In the genomic region with DNA sequence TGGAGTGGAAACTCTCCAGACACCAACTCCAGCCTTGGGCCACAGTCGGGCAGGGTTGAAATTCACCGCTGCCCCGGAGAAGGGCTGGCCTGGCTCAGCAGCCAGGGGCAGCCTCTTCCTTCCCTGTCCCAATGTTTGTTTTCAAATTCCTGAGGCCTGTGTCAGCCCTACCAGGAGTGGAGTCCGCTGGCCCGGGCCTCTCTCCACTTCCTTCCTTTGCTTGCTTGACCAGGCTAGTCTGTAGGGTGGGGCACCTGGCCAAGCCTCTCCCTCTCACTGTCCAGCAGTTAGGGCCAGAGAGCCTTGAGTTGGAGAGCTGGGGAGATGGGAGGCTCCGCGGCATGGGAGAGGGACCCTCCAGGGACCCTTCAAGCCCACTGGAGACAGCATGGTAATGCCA, we compare ENCODE assay signal across 8 mouse cellular contexts. TPM values are rescaled to one million over a fixed set of nuclear protein-coding genes. Genes with fewer than 3 reads are reported as not detected.
DNase-seq lines count a peak whose midpoint lies in the region; ATAC-seq and TF ChIP-seq lines count a peak whose summit lies in the region.

No protein-coding gene starts in this region.

- H3K36me3 ChIP-seq in forebrain, embryonic 12.5 days (replicated peaks), result no peaks in the 10 kb centered on the region
- no peaks in the 10 kb centered on the region for H3K36me3 ChIP-seq in forebrain, embryonic 16.5 days (ENCODE audit: control insufficient read depth, insufficient read depth)
- no peaks in the 10 kb centered on the region for H3K36me3 ChIP-seq in intestine, embryonic 14.5 days (ENCODE audit: control insufficient read depth, insufficient read depth, low read length)
- no peaks in the 10 kb centered on the region for H3K36me3 ChIP-seq in liver, embryonic 14.5 days (replicated peaks; ENCODE audit: control insufficient read depth, insufficient read depth, low read depth)

- H3K27ac ChIP-seq in forebrain, embryonic 12.5 days, result peak overlapping the region; percentile 42; the same call in 1 of the 2 replicates
- no peak overlapping the region for H3K27ac ChIP-seq in forebrain, embryonic 16.5 days (ENCODE audit: low read length)
- H3K27ac ChIP-seq in intestine, embryonic 14.5 days (ENCODE audit: low read depth), result peak overlapping the region; percentile 74
- H3K27ac ChIP-seq in liver, embryonic 14.5 days, result no peak overlapping the region

- H3K4me3 ChIP-seq in forebrain, embryonic 12.5 days (replicated peaks), result no peak overlapping the region
- no peak overlapping the region for H3K4me3 ChIP-seq in forebrain, embryonic 16.5 days (replicated peaks; ENCODE audit: low read length)
- no peak overlapping the region for H3K4me3 ChIP-seq in intestine, embryonic 14.5 days (ENCODE audit: low read depth, low read length)
- H3K4me3 ChIP-seq in liver, embryonic 14.5 days (ENCODE audit: insufficient read depth in 1 of 2, low read depth in 2 of 2, low read length in 2 of 2), result no peak overlapping the region

- 76% methylated on average over 7 of the region's 7 CpGs for WGBS in forebrain, embryonic 12.5 days
- WGBS in forebrain, embryonic 16.5 days, result 78% methylated on average over 7 of the region's 7 CpGs
- 18% methylated on average over 7 of the region's 7 CpGs for WGBS in intestine, embryonic 14.5 days
- 35% methylated on average over 7 of the region's 7 CpGs for WGBS in liver, embryonic 14.5 days (ENCODE audit: insufficient replicate concordance)

- intact Hi-C loops in gastrocnemius, postnatal 36 days (cut with DNase I), result no loop called here

- no peaks in the 10 kb centered on the region for H3K9me3 ChIP-seq in forebrain, embryonic 12.5 days
- no peaks in the 10 kb centered on the region for H3K9me3 ChIP-seq in forebrain, embryonic 16.5 days (ENCODE audit: control insufficient read depth, low read length)
- H3K9me3 ChIP-seq in intestine, embryonic 14.5 days (ENCODE audit: control insufficient read depth, low read length), result no peaks in the 10 kb centered on the region
- H3K9me3 ChIP-seq in liver, embryonic 14.5 days (ENCODE audit: control insufficient read depth, low read length), result no peaks in the 10 kb centered on the region

- no peak overlapping the region for H3K9ac ChIP-seq in forebrain, embryonic 12.5 days
- H3K9ac ChIP-seq in forebrain, embryonic 16.5 days (replicated peaks; ENCODE audit: low read depth, low read length), result no peak overlapping the region
- no peak overlapping the region for H3K9ac ChIP-seq in intestine, embryonic 14.5 days (ENCODE audit: low read length)
- H3K9ac ChIP-seq in liver, embryonic 14.5 days (replicated peaks), result no peak overlapping the region

- DNase-seq in gastrocnemius, postnatal 36 days, result peak; percentile 73 to 87
- no peak for DNase-seq in intestine, embryonic 14.5 days (ENCODE audit: low spot score)
- no peak for DNase-seq in liver, embryonic 14.5 days (ENCODE audit: low read depth in 3 of 3, low spot score in 3 of 3)
- peak; percentile 74 for DNase-seq in ovary, postnatal 36 days (ENCODE audit: low spot score)
- DNase-seq in right cerebral cortex, adult 2 months (ENCODE audit: low spot score in 2 of 2), result no peak
- no peak for DNase-seq in layer of hippocampus, postnatal 36 days

- H3K27me3 ChIP-seq in forebrain, embryonic 12.5 days, result peaks cover 21% of the 10 kb centered on the region; the same call in 1 of the 2 replicates
- H3K27me3 ChIP-seq in forebrain, embryonic 16.5 days (replicated peaks; ENCODE audit: control insufficient read depth, insufficient read depth, low read length), result no peaks in the 10 kb centered on the region
- no peaks in the 10 kb centered on the region for H3K27me3 ChIP-seq in intestine, embryonic 14.5 days (replicated peaks; ENCODE audit: control insufficient read depth, insufficient read depth, low read length)
- H3K27me3 ChIP-seq in liver, embryonic 14.5 days (ENCODE audit: control insufficient read depth, insufficient read depth, low read length), result no peaks in the 10 kb centered on the region

- H3K4me2 ChIP-seq in forebrain, embryonic 12.5 days, result no peak overlapping the region
- no peak overlapping the region for H3K4me2 ChIP-seq in forebrain, embryonic 16.5 days (ENCODE audit: low read length)
- H3K4me2 ChIP-seq in intestine, embryonic 14.5 days (ENCODE audit: low read length), result peak overlapping the region; percentile 7; the same call in 1 of the 2 replicates
- H3K4me2 ChIP-seq in liver, embryonic 14.5 days (ENCODE audit: low read depth), result no peak overlapping the region

- no peak for TF ChIP-seq EP300 in liver, embryonic 14.5 days (IDR thresholded peaks at IDR 0.05; ENCODE audit: low read depth)

- peaks cover 33% of the 10 kb centered on the region; the same call in 1 of the 2 replicates for H3K4me1 ChIP-seq in forebrain, embryonic 12.5 days
- H3K4me1 ChIP-seq in forebrain, embryonic 16.5 days (replicated peaks; ENCODE audit: control insufficient read depth, insufficient read depth, low read length), result peaks cover 5% of the 10 kb centered on the region
- peaks cover 43% of the 10 kb centered on the region for H3K4me1 ChIP-seq in intestine, embryonic 14.5 days (replicated peaks; ENCODE audit: control insufficient read depth, insufficient read depth, low read length)
- peaks cover 0 to 31% of the 10 kb centered on the region in 2 experiments; a peak in 2 of 4 replicates for H3K4me1 ChIP-seq in liver, embryonic 14.5 days (replicated peaks; ENCODE audit: control insufficient read depth in 2 of 2, insufficient read depth in 2 of 2, low read length in 1 of 2)

- no peak for ATAC-seq in forebrain, embryonic 12.5 days (ENCODE audit: low FRiP score)
- no peak for ATAC-seq in forebrain, embryonic 16.5 days
- ATAC-seq in intestine, embryonic 14.5 days (replicated peaks; ENCODE audit: low FRiP score, low TSS enrichment, low read depth), result no peak; the same call in 1 of the 2 replicates
- ATAC-seq in liver, embryonic 14.5 days (ENCODE audit: insufficient read depth), result 0 out of 2 replicates have a peak, but pooled peaks have one; percentile 8

- TF ChIP-seq CTCF in liver, embryonic 14.5 days (IDR thresholded peaks at IDR 0.05; ENCODE audit: low read depth), result no peak

RNA-seq across cellular contexts. Expression of a gene that starts 22.9 kb away (rescaled TPM):
- polyA plus RNA-seq in forebrain, embryonic 12.5 days (2016; fragmentation: Nextera tagmentation; extraction: Ambion mirVana), result 1.9 and 2.0 TPM in 2 replicates
- 0.92 and 1.5 TPM in 2 replicates for polyA plus RNA-seq in forebrain, embryonic 16.5 days (2015; fragmentation: Nextera tagmentation; extraction: Ambion mirVana)
- 1 to 10 TPM; 2.4 to 2.6 TPM for total RNA-seq in gastrocnemius, postnatal 36 days (2021)
- polyA plus RNA-seq in intestine, embryonic 14.5 days (2014; fragmentation: Nextera tagmentation; extraction: Ambion mirVana), result 3.4 and 3.5 TPM in 2 replicates
- 1.6 TPM in 2 replicates for polyA plus RNA-seq in liver, embryonic 14.5 days (2012; rRNA removed)
- 0.29 and 0.45 TPM in 2 replicates for polyA plus RNA-seq in liver, embryonic 14.5 days (2014; fragmentation: Nextera tagmentation; extraction: Ambion mirVana)
- 1 to 10 TPM; 1.3 to 1.7 TPM for total RNA-seq in layer of hippocampus, postnatal 36 days (2021)

RNA-seq across cellular contexts. Expression of a gene that starts 38.9 kb away (rescaled TPM):
- polyA plus RNA-seq in forebrain, embryonic 12.5 days (2016; fragmentation: Nextera tagmentation; extraction: Ambion mirVana), result 1.9 and 2.6 TPM in 2 replicates
- polyA plus RNA-seq in forebrain, embryonic 16.5 days (2015; fragmentation: Nextera tagmentation; extraction: Ambion mirVana), result 0.71 and 1.1 TPM in 2 replicates
- under 1 TPM; 0.26 to 0.69 TPM for total RNA-seq in gastrocnemius, postnatal 36 days (2021)
- polyA plus RNA-seq in intestine, embryonic 14.5 days (2014; fragmentation: Nextera tagmentation; extraction: Ambion mirVana), result 14.2 and 15.8 TPM in 2 replicates
- 0.88 and 0.92 TPM in 2 replicates for polyA plus RNA-seq in liver, embryonic 14.5 days (2012; rRNA removed)
- 0.57 and 0.72 TPM in 2 replicates for polyA plus RNA-seq in liver, embryonic 14.5 days (2014; fragmentation: Nextera tagmentation; extraction: Ambion mirVana)
- total RNA-seq in layer of hippocampus, postnatal 36 days (2021), result 10 to 100 TPM; 15.5 to 15.9 TPM

Comparison
In these comparisons a context has a peak if more than half of its experiments do, and no peak if none do; other contexts are left out.
1. H3K27ac ChIP-seq: peak in forebrain, embryonic 12.5 days (single experiment) and intestine, embryonic 14.5 days (single experiment); none in forebrain, embryonic 16.5 days (single experiment) and liver, embryonic 14.5 days (single experiment).
2. DNase-seq: peak in gastrocnemius, postnatal 36 days (2 of 2) and ovary, postnatal 36 days (single experiment); none in intestine, embryonic 14.5 days (single experiment), liver, embryonic 14.5 days (0 of 3), right cerebral cortex, adult 2 months (0 of 2) and layer of hippocampus, postnatal 36 days (0 of 2).